Mouse (Mus musculus) right cerebral cortex, postnatal 4 days (tissue): Measurements from ENCODE around the gene Bmp2k.
A peak's percentile ranks its signal among the peaks of the same experiment; 100 is the strongest.

Experiments used
- DNase-seq: peaks from one replicate; pipeline ENCODE4 v3.0.0-alpha.2; 2022

Bmp2k gene

GRCm38 (mm10) chr5:96997310-96997801, at the start of gene Bmp2k:
Gene Bmp2k, plus strand, starts transcription at chr5:96997689.
- peak; percentile 90 for DNase-seq

DNA sequence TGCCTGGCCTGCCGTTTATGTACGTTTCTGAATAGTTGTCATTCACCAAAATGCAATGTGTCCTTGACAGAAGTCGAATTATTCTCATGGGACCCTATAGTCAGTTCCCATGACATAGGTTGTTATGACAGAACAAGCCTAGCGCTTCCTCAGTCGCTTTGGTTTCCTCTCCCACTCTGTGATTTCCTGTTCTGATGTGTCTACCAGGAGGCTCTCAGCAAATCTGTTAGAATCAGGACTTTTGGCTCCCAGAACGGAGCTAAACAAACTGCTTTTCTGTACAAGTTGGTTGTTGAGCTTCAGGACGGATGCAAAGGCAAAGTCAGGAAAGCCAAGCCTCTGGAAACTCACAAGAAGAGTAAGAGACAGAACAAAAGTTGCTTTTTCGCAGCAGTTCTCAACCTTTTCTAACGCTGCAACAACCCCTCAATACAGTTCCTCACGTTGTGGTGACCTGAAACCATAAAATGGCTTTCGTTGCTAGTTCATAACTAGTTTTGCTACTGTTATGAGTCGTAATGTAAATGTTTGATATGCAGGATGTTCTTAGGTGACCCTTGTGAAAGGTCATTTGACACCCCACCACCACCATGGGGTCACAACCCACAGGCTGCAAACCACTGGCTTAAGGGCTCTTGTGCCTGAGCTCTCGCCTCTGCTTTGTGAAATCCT, 48.5 kb upstream of the Bmp2k start:
- no peak for DNase-seq

DNA sequence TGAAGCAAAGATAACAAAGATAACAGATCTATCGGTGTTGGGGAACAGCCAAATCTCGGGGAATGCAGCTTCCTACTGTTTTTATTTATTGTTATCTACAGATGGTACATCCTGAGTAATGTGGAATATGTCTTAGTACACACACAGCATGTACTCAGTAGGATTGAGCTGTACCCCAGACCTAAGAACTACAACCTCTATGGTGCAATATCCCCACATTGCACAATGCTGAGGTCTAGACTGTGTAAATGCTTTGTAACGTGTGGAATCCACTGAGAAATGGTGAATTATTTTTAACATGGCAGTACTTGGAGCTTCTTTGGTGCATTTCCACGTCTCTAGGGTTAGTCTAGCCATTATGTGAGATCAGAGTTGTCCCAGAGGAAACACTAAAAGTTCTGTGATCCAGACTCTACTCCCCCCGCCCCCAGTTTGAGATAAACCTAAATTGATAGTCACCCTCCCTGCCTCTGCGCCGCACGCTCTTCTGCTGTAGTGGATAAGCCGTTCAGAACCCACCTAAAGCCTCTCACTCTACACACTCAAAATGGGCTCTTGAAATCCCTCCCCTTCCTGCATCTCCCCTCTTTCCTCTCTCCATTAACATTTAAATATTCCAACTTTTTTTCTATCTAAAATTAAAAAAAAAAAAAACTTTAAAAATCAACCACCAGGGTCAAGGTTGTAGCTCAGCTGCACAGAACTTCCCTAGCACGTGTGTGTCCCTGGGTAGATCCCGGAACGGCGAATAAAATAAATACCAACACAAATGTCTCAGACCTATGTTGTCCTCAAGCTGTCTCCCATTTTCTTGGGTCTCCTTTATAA, 47.4 kb upstream of the Bmp2k start:
- DNase-seq = no peak

GRCm38 (mm10) chr5:96950667-96951492, 46.6 kb upstream of the Bmp2k start:
- no peak for DNase-seq

DNA sequence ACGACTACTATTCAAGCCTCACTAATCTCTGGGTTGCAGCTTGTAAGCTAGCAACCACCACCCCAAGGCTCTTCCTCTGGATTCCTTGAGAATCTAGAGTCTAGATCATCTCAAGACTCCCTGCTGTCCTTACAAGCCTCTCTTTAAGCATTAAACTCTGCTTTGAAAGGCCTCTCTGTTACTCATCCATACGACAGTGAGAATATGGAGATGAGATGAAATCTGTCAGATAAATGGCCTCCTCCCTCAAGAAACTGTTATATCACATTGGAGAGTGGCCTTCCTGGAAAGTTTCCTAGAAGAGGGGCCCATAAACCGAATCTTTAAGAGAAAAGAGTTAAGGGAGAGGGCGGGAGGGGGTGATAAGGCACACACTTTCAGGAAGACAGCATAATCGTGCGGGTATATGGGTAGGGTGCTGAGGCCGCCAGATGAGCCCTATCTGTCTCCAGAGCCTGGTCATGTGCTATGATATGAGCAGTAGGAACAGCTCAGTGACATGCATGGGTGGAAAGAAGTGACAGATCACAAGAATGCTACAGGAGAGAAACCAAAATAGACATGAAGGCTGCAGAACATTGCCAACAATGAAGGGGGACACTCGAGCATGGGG, 45.9 kb upstream of the Bmp2k start:
- no peak for DNase-seq

DNA sequence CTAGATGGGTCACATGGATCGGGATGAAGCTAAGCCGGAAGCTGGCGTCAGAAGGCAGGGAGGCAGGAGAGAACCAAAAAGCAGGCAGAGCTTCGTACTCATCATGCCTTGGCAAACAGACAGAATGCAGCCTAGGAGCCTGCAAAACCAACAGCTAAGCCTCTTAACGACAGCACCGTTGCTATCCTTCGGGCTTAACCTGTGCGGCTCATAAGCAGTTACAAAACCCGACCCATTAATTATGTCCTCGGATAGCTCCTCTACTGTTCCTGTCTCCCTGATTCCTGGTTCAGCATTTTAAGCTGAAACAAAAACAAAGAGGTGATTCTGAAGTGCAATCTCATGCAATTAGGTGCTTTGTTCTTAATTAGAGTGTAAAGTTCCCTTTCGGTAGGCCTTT, 43.4 kb upstream of the Bmp2k start:
- DNase-seq = no peak

GRCm38 (mm10) chr5:96954466-96955027, 42.9 kb upstream of the Bmp2k start:
- no peak for DNase-seq

GRCm38 (mm10) chr5:96956926-96957325, 40.6 kb upstream of the Bmp2k start:
- no peak for DNase-seq

GRCm38 (mm10) chr5:96961122-96961521, 36.4 kb upstream of the Bmp2k start:
- no peak for DNase-seq

DNA sequence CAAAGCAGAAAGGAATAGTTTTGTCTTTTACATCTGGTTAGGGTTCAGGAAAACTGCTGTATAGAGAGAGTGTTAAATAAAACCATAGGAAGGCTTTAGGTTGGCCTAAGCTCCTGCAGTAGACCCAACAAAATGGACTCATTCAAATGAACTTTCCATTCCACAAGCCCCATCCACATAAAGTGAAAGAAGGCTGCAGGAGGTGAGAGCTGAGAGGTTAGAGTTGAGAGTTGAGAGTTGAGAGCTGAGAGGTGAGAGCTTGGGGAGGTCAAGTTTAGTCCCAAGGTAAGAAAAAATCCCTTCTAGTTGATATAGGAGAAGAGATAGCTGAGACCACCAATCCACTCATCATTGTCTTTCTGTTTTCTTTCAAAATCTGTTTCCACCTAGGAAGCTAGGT, 35.6 kb upstream of the Bmp2k start:
- no peak for DNase-seq

DNA sequence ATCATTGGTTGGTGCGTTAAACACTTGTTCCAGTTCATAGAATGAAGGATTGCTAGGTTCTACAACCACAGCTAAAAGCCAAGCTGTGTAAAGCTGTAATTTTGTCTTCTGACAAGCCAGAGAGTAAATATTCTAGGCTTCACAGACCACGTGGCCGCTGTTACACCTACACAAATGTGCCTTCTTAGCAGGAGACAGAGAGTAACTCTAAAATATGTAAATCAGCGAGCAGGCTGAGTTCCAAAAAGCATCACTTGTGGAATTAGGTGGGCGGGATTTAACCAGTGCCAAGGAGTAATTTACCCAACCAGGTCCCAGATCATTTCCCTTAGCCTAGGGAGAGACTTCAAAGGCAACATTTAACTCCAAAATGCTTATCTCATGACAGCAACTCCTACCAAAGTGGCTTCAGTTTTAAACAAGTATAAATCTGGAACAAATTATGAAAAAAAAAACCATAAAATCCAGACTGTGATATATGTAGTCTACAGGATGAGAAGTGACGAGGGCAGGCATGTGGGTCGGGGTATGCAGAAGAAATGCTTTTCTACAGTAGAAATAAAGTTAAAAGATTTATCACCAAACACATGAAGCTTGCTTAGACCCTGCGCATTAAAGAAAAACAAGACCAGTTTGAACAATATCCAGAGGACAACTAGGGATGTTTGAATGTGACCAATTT, 35.1 kb upstream of the Bmp2k start:
- no peak for DNase-seq

- DNase-seq = no peak
Observed at GRCm38 (mm10) chr5:96962934-96963301, 34.6 kb upstream of the Bmp2k start.

- no peak for DNase-seq
Observed at GRCm38 (mm10) chr5:96964062-96965028, 33.1 kb upstream of the Bmp2k start.

GRCm38 (mm10) chr5:96965029-96965403, 32.5 kb upstream of the Bmp2k start:
- no peak for DNase-seq

DNA sequence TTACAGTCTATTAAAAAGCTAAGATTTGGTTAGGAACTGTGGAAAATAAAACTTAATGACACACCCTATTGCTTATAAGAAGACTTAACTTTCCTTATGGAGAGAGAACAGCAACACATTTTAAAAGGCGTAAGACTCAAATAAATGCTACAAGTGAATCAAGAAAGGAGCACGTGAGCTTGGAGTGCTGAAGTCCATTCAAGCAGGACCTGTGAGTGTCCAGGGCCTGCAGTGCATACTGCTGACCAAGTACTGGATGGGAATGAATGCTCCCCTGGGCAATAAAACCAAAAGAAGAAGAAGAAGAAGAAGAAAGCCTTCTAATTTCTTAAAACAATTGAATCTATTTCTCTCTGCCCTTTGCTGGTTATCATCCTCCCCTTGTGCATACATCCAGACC, 32.0 kb upstream of the Bmp2k start:
- no peak for DNase-seq

DNA sequence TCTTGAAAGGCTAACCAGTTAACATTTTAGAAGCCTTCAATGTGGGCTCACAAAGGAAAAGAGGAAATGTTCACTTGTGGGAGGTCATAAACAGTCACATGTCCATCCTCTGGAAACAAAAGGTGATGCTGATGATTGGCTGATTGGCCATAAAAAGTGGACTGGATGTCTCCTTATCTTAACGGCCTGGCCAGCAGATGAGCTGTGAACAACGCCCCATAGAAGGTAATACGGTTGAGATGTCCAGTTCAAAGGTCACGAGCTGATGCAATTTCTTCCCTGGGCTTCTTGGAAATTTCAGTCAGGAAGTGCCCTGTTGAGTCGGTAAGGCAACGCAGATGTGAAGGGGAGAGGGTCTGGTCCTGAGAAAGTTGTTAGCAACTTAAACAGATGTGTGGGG, 28.9 kb upstream of the Bmp2k start:
- no peak for DNase-seq

GRCm38 (mm10) chr5:96969032-96969431, 28.5 kb upstream of the Bmp2k start:
- DNase-seq = no peak

DNA sequence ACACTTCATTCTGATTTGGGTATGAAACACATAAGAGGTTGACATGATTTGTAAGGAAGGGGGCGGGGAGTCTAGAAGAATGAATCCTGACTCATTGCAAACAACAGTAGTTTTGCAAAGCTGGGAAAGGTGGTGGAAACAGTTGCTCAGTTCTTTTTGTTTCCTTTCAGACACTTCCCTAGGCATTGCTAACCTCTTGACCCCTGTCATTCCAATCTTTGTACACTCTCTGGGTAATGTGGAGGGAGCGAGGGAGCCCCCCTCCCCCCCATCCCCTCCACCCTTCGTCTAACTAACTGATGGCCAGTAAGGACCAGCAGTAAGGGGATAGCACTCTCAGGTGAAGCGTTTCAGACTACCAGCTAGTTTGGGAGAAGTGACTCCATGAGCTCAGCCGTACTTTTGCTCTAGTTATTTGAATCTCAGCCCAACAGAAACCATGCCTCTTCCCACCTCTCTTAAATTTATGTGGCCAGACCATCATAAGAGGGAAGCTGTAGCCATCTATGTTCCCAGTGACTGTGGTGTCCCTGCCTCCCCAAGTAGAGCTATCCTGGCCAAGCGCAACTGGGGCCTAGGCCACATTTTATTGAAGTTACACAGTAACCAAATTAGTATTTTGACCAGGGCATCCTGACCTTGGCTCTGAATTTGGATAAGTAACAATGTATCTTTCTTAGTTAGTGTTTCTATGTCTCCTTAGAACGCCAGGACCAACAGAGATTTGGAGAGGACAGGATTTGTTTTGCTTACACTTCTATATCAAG, 27.6 kb upstream of the Bmp2k start:
- DNase-seq = no peak

DNA sequence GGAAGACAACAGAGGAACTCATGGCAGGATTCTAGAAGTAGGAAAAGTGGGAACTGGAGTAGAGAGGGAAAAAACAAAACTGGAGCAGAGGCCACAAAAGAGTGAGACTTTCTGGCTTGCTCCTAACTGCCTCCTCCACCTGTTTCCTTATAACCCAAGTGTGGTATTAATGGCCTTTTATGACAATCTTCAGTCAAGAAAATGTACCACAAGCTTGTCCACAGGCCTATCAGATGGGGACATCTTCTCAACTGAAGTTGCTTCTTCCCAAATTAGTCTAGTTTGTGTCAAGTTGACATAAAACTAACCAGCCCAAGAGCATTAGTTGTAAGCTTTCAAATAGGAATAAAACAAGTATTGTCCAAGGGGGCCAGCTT, 27.0 kb upstream of the Bmp2k start:
- DNase-seq = no peak

DNA sequence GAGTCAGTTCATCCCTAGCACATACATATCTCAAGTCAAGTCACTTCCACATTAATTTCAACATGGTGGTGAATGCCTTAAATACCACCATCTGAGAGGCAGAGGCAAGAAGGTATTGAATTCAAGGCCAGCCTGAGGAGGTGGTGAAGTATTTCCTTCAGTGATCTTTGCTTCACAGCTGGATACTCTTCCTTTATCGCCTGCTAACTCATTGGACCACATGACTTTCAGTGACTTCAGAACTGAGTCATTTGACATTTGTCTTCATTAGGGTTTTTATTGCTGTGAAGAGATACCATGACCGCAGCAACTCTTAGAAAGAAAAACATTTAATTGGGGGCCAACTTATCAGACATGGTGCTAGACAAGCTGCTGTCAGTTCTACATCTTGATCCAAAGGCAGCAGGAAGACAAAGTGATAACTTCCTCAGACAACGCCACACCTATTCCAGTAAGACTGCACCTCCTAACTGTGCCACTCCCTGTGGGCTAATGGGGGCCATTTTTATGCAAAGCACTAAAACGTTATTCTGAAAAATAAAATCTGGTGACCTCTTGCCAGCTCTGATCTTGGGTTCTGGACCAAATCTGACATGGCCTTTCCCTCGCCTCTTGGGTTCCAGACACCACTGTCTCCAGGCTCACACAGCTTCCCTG, 24.9 kb upstream of the Bmp2k start:
- DNase-seq = no peak
